Mouse (Mus musculus) ovary, adult 10 weeks (tissue): ENCODE results near the gene Rpa1. TPM values are rescaled to one million over a fixed set of nuclear protein-coding genes. Genes with fewer than 3 reads are reported as not detected.

Source experiments
- polyA plus RNA-seq: library from polyadenylated mRNA; stranded (reverse); fragments of 350-450 nt; fragmentation: Illumina TruSeq; extraction: RNeasy Lipid Tissue Mini Kit (QIAGEN cat#74804); gene quantifications from one replicate; pipeline ENCODE4 v1.2.3, GENCODE M21; 2014

The Rpa1 gene
- polyA plus RNA-seq: 66.2 TPM

GRCm38 (mm10) chr11:75348199-75348889, at the start of gene Rpa1, which contains the start of gene Smyd4:
Gene Rpa1, minus strand, starts transcription at chr11:75348324.
Gene Smyd4, plus strand, starts transcription at chr11:75348433.

Other genes with a start within 250 kb of the Rpa1 start
- 0.88 TPM for gene Hic1, start 178.8 kb downstream of the Rpa1 start, polyA plus RNA-seq
- 28.0 TPM for gene Ovca2, start 169.5 kb downstream of the Rpa1 start, polyA plus RNA-seq
- 1.2 TPM for gene Dph1, start 157.1 kb downstream of the Rpa1 start, polyA plus RNA-seq
- gene Rtn4rl1, start 154.5 kb downstream of the Rpa1 start, polyA plus RNA-seq: 5.1 TPM
- 5.6 TPM for gene Smyd4, start 109 bp upstream of the Rpa1 start, polyA plus RNA-seq
- 25.7 TPM for gene Serpinf1, start 74.4 kb upstream of the Rpa1 start, polyA plus RNA-seq
- not detected for gene Serpinf2, start 91.3 kb upstream of the Rpa1 start, polyA plus RNA-seq
- not detected for gene Wdr81, start 106.4 kb upstream of the Rpa1 start, polyA plus RNA-seq
- 26.7 TPM for gene Tlcd2, start 113.4 kb upstream of the Rpa1 start, polyA plus RNA-seq
- gene Prpf8, start 138.5 kb upstream of the Rpa1 start, polyA plus RNA-seq: 62.0 TPM
- gene Rilp, start 161.8 kb upstream of the Rpa1 start, polyA plus RNA-seq: not detected
- gene Scarf1, start 165.2 kb upstream of the Rpa1 start, polyA plus RNA-seq: not detected
- 3.3 TPM for gene Slc43a2, start 183.4 kb upstream of the Rpa1 start, polyA plus RNA-seq
- 193 TPM for gene Pitpna, start 239.8 kb upstream of the Rpa1 start, polyA plus RNA-seq